Mouse (Mus musculus): ENCODE measurements around the gene Trim50. TPM values are rescaled to one million over a fixed set of nuclear protein-coding genes. Genes with fewer than 3 reads are reported as not detected.
"Not testable (repeated sequence)": the region's sequence is repeated elsewhere in the genome, so short reads cannot be mapped to it uniquely, and the experiment has no call there.

Gene Trim50
- under 1 TPM in 1 of 2 experiments, not detected in 1; 0.22 TPM for polyA plus RNA-seq (2017; shearing (Covaris generic))

- no peak for ATAC-seq
Observed at GRCm38 (mm10) chr5:135352995-135353394, at the start of gene Trim50. Trim50 (plus strand) TSS chr5:135353295.

GRCm38 (mm10) chr5:135306321-135306965 is 46.7 kb upstream of the Trim50 start:
- no peak for ATAC-seq

- ATAC-seq: no peak
Observed at GRCm38 (mm10) chr5:135316177-135316576, 36.9 kb upstream of the Trim50 start.

- ATAC-seq: no peak
Observed at GRCm38 (mm10) chr5:135319856-135320255, 33.2 kb upstream of the Trim50 start.

GRCm38 (mm10) chr5:135322197-135322596 is 30.9 kb upstream of the Trim50 start:
- no peak for ATAC-seq

GRCm38 (mm10) chr5:135326121-135326659 is 26.9 kb upstream of the Trim50 start:
- no peak for ATAC-seq

- ATAC-seq: no peak
Observed at GRCm38 (mm10) chr5:135329471-135329870, 23.6 kb upstream of the Trim50 start.

GRCm38 (mm10) chr5:135330201-135330600 is 22.9 kb upstream of the Trim50 start:
- no peak for ATAC-seq

- ATAC-seq: no peak
Observed at GRCm38 (mm10) chr5:135331161-135331560, 21.9 kb upstream of the Trim50 start.

- no peak for ATAC-seq
Observed at GRCm38 (mm10) chr5:135337575-135337974, 15.5 kb upstream of the Trim50 start.

GRCm38 (mm10) chr5:135345989-135346388 is 7.1 kb upstream of the Trim50 start:
- no peak for ATAC-seq

GRCm38 (mm10) chr5:135346430-135346829 is 6.7 kb upstream of the Trim50 start:
- ATAC-seq: no peak

GRCm38 (mm10) chr5:135347511-135348011 is 5.5 kb upstream of the Trim50 start:
- ATAC-seq: no peak

- ATAC-seq: no peak
Observed at GRCm38 (mm10) chr5:135349862-135350261, 3.2 kb upstream of the Trim50 start, which contains the start of gene Fkbp6. Fkbp6 (minus strand) TSS chr5:135350044.

GRCm38 (mm10) chr5:135351606-135352005 is 1.5 kb upstream of the Trim50 start:
- ATAC-seq: no peak

- ATAC-seq: no peak
Observed at GRCm38 (mm10) chr5:135353564-135353963, 469 bp downstream of the Trim50 start.

- ATAC-seq: no peak
Observed at GRCm38 (mm10) chr5:135356090-135356489, 3.0 kb downstream of the Trim50 start.

GRCm38 (mm10) chr5:135357556-135357955 is 4.5 kb downstream of the Trim50 start:
- no peak for ATAC-seq

GRCm38 (mm10) chr5:135359772-135360171 is 6.7 kb downstream of the Trim50 start:
- ATAC-seq: no peak

GRCm38 (mm10) chr5:135362572-135362971 is 9.5 kb downstream of the Trim50 start:
- ATAC-seq: no peak

GRCm38 (mm10) chr5:135363540-135363939 is 10.4 kb downstream of the Trim50 start:
- no peak for ATAC-seq

- ATAC-seq: no peak
Observed at GRCm38 (mm10) chr5:135367841-135368240, 14.7 kb downstream of the Trim50 start.

- ATAC-seq: no peak
Observed at GRCm38 (mm10) chr5:135368312-135368711, 15.2 kb downstream of the Trim50 start.

- ATAC-seq: not testable (repeated sequence)
Observed at GRCm38 (mm10) chr5:135369196-135369595, 16.1 kb downstream of the Trim50 start.

All from activated CD4-positive, CD25-positive, alpha-beta regulatory T cell, adult 4 months (primary cell).